Mouse (Mus musculus) gastrocnemius, postnatal 36 days (tissue): ENCODE results near the gene S1pr5. TPM values are rescaled to one million over a fixed set of nuclear protein-coding genes. Genes with fewer than 3 reads are reported as not detected.
"Not testable (repeated sequence)": the region's sequence is repeated elsewhere in the genome, so short reads cannot be mapped to it uniquely, and the experiment has no call there.

Experiments
- DNase-seq, 2 experiments: peaks; one replicate each; pipeline ENCODE4 v3.0.0; 2022
- intact Hi-C: fragments of 180-260 bp; cut with DNase I; formaldehyde crosslinking; loops from one replicate; pipeline ENCODE4 v1.15.1; 2025
- long read RNA-seq, 2 experiments: library from polyadenylated mRNA; stranded (forward); transcript quantifications; one replicate each; pipeline ENCODE4 v2.0.0; 2021
- total RNA-seq, 2 experiments: library from RNA; stranded (reverse); gene quantifications; 2 replicates each; pipeline ENCODE4 v1.2.3; 2021

S1pr5 gene
- under 1 TPM in 1 of 2 experiments, not detected in 1; 0.12 TPM for total RNA-seq
- long read RNA-seq, experiment 1 = 0 reads
- long read RNA-seq, experiment 2 = 0 reads

DNA sequence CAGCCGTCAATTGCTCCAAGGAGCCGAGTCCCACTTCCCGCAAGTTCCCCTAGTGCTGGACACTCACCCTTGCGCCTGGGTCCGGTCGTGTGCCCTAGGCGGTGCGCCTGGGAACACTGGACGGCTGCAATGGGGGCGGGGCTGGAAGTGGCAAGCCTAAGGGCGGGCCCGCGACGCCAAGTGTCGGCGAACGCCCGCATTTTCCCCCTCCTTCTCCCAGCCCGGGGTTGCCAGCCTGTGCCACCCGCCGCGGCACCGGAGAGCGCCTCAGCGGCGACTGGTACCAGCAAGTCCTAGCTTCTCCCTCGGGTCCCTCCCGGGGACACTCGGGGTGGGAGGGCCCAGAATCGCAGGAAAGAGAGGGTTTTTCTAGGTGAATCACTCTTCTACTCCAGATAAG lies at the start of gene S1pr5:
Gene S1pr5 (minus strand): TSS at position 118 of the 400 bp plus-strand sequence.
- intact Hi-C loops = no loop called here
- DNase-seq = peak in 1 of 2 experiments; percentile 27

GRCm38 (mm10) chr9:21292271-21292670 lies 44.0 kb upstream of the S1pr5 start:
- DNase-seq = no peak
- intact Hi-C loops = no loop called here

DNA sequence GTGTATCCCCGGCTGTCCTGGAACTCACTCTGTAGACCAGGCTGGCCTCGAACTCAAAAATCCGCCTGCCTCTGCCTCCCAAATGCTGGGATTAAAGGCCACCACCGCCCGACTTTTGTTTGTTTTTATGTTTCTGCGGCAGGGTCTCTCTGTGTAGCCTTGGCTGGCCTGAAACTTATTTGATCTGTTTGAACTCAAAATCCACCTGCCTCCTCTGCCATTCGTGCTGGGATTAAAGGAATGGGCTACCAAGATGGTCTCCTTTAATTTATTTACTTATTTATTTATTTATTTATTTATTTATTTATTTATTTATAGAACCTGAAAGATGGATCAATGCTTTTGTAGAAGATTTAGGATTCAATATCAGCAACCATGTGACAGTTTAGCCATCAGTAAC lies 43.6 kb upstream of the S1pr5 start:
- intact Hi-C loops, DNase-seq: not testable (repeated sequence)

GRCm38 (mm10) chr9:21291022-21291787 lies 43.0 kb upstream of the S1pr5 start, which contains the start of gene Cdkn2d:
Gene Cdkn2d, minus strand, starts transcription at chr9:21291407.
- intact Hi-C loops = no loop called here

DNA sequence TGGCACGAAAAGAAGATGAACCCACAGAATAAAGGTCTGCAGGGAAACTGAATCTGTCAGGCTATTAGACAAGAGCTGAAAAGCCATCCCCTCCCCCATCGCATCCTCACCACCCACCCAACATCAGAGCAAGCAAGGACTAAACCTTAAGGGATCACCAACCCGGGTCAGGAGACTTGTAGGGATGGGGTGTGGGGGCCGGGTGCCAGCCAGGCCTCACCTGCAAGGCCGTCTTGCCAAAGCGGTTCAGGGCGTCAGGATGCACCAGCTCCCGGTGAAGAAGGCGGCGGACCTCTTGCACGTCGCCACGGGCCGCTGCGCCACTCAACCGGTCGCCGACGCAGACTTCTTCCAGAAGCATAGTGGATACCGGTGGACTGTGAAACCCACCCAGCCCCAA lies 42.3 kb upstream of the S1pr5 start:
- DNase-seq = no peak
- intact Hi-C loops = no loop called here

More at GRCm38 (mm10) chr9:21291022-21291787, 43.0 kb upstream of the S1pr5 start, which contains the start of gene Cdkn2d:
- DNase-seq = peak; percentile 99 to 100

DNA sequence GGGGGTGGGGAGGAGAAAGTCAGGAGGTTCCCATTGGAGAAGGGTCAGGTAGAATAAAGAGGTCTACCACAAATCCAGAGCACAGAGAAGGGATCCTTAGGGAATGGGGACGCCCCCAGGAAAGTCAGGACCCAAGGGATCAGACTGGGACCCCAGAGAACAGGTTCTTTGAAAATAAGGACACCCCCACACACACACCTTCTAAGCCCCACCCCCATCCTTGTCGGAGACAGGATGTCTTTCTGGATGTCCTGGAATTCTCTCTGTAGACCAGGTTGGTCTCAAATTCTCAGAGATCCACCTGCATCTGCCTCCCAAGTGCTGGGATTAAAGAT lies 41.1 kb upstream of the S1pr5 start:
- intact Hi-C loops = no loop called here
- DNase-seq = no peak

- DNase-seq = no peak
- intact Hi-C loops = no loop called here
Observed at GRCm38 (mm10) chr9:21288404-21289336, 40.4 kb upstream of the S1pr5 start.

- peak; percentile 98 to 99 for DNase-seq
- intact Hi-C loops = no loop called here
Observed at GRCm38 (mm10) chr9:21287571-21288402, 39.5 kb upstream of the S1pr5 start, which contains the start of gene Kri1. Gene Kri1, minus strand, starts transcription at chr9:21287969.

DNA sequence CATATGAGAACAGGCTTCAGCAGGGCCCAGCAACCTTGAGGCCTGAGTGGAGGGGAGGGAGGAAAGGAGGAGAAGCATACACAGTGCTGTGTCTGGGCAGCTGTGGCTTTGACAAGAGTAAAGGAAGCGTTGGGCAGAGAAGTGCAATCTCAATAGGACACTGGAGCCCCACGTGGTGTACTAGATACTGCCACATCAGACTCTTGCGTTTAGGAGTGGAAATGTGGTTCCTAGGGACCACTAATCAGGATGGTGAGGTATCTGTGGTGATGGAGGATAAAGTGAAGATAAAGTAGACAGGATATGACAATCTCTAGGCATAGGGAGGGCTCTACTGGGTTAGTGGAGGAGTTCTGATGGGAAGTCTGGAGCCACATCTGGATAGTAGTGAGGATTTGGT lies 38.5 kb upstream of the S1pr5 start:
- intact Hi-C loops = no loop called here
- DNase-seq = no peak

GRCm38 (mm10) chr9:21283994-21284393 lies 35.8 kb upstream of the S1pr5 start:
- intact Hi-C loops = no loop called here
- DNase-seq = no peak

GRCm38 (mm10) chr9:21283591-21283990 lies 35.3 kb upstream of the S1pr5 start:
- no peak for DNase-seq
- intact Hi-C loops = no loop called here

GRCm38 (mm10) chr9:21277776-21278175 lies 29.5 kb upstream of the S1pr5 start:
- intact Hi-C loops = no loop called here
- no peak for DNase-seq

DNA sequence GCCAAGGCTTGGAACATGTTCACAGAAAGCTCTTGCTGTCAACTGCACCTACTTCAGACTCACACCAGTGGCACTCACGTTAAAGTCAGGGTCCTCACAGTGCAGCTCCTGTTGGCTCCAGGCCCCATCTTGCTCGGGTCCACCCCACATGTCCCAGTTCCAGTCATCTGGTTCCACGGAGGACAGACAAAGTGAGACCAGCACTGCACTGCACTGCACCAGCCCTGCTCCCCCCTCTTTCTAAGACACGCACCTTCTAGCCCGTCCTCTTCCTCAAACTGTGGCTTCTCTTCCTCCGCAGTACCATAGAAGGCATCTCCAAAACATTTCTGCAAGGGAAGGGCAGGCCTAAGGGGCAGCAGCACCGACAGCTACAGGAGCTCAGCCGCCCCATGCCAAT lies 28.1 kb upstream of the S1pr5 start:
- DNase-seq = no peak
- intact Hi-C loops = no loop called here

DNA sequence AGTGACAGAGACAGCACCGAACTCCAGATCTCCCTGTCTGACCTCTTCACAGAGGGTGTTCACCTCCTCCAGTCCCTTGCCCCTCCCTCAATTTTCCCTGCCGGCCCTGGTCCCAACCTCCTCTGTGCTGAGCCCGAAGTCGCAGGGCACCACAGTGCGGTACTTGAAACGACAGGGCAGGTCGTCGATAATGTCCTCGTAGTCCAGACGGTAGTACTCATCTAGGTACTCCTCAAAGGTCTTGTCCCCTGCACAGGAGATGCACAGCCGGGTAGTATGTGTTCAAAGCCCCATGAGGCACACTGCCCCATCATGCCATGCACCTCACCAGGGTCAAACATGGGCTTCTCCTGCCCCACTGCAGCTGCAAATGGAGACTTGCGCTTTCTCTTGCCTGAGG lies 27.5 kb upstream of the S1pr5 start:
- DNase-seq = no peak
- intact Hi-C loops = no loop called here

DNA sequence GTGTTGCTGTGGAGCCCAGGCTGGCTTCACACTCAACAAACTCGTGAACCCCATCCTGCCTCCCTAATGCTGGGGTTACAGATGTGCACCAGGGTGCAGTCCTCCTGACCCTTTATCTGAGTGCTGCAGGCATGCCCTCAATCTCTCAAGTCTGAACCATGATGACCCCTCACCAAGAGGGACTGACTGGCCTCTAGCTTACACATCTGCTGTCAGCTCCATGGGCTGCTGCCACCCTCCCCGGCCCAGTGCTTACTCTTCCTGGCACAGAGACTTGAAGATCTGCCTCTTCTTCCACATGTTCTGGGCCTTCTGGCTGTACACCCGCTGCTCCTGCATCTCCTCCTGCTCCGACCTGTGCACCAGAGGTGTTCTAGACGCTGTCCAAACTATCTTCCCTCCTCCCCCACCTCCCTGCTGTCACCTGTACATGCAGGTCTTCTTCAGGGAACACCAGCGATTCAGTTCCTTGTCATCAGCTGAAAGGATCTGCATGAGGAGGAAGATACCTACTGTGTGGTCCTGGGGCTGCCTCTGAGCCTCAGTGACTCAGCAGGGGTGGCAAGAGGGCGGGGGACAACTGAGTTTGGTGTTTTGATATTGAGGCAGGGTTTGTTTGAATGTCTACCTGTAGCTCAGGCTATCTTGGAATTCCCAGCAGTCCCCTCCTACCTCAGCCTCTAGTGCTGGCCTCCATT lies 26.9 kb upstream of the S1pr5 start:
- intact Hi-C loops = no loop called here
- no peak for DNase-seq

GRCm38 (mm10) chr9:21274336-21274735 lies 26.1 kb upstream of the S1pr5 start:
- intact Hi-C loops = no loop called here
- DNase-seq = no peak

- intact Hi-C loops = no loop called here
- no peak for DNase-seq
Observed at GRCm38 (mm10) chr9:21273520-21274228, 25.4 kb upstream of the S1pr5 start.

GRCm38 (mm10) chr9:21273094-21273493 lies 24.9 kb upstream of the S1pr5 start:
- intact Hi-C loops = no loop called here
- no peak for DNase-seq

- no peak for DNase-seq
- intact Hi-C loops = no loop called here
Observed at GRCm38 (mm10) chr9:21272391-21272790, 24.1 kb upstream of the S1pr5 start.
